Mouse (Mus musculus): ENCODE results near the gene Ndufs8.
"Not testable (repeated sequence)": the region's sequence is repeated elsewhere in the genome, so short reads cannot be mapped to it uniquely, and the experiment has no call there.

Ndufs8 gene

DNA sequence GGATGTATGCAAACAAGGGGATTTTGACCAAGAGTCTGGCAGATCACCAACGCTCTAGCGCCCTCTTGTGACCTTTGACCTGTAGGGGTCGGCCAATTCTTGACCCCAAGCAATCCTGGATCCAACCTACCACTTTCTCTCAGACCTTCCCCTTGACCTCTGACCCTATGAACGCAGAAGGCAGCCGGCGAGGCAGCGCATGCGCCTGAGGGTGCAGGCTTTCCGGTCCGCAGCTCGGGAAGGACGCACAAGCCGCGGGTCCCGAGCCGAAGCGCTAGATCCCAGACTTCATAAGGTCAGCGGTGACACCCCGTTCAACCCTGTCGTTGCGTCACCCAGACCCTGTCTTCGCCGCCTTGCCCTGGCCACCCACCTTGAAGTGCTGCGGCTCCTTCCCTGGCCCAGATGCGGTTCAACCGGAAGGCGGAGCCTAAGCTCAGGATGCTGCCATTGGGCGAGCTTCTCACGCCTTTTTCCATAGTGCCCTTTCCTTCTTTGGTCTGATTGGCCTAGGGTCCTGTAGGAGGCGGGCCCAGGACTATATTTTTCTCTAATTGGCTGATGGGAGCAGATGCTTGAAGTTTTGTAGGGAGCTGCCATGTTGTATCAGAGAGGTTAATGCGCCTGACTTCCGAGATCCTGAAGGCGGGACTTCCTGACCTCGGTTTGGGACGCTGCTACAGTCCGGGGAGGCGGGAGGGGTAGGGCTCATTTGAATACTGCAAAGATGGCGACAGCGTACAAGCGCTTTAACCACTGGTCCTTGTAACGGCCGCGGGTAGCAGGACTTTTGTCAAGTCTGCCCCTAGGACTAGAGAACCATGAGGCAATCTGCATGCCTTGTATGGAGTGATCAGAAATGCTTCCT lies at the start of gene Ndufs8:
Ndufs8 (minus strand) TSS at position 438 of the 868 bp plus-strand sequence.
- peak; percentile 95 to 99 for DNase-seq (ENCODE audit: inconsistent age in 2 of 2, low spot score in 1 of 2)

GRCm38 (mm10) chr19:3961805-3962204 lies 49.2 kb upstream of the Ndufs8 start:
- not testable (repeated sequence) for DNase-seq (ENCODE audit: inconsistent age in 2 of 2, low spot score in 1 of 2)

DNA sequence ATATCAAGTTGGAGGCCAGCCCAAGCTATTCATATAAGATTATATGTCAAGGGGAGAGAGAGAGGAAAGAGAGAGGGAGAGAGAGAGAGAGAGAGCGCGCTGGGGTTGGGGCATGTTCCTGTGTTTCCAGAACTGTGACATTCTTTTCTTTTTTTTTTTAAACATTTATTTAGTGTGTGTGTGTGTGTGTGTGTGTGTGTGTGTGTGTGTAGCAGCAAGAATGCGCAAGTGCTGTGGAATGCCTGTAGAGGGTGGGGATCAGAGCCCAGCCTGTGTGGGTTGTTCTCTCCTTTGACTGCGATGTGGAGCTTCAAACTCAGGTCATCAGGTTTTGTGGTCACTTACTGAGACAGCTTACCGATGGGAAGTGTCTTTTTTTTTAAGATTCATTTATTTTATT lies 47.6 kb upstream of the Ndufs8 start:
- DNase-seq (ENCODE audit: inconsistent age in 2 of 2, low spot score in 1 of 2): no peak

DNA sequence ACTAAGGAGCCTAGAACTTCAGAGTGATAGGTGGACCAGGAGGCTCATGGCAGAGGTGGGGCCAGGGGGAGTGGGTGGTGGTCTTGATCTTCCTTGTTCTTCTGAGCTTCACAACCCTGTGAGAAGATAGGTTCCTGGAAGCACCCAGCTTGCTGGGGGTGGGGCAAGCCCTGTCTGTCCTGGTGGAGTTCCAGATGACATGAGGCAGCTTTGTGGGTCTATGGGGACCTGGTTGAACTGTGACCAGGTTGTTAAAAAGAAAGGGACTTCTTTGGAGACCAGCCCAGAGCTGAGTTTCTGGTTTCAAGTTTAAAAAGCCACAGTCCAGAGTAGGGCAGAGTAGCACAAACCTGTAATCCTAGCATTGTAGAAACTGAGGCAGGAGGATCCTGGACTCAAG lies 46.5 kb upstream of the Ndufs8 start:
- DNase-seq (ENCODE audit: inconsistent age in 2 of 2, low spot score in 1 of 2): no peak

DNA sequence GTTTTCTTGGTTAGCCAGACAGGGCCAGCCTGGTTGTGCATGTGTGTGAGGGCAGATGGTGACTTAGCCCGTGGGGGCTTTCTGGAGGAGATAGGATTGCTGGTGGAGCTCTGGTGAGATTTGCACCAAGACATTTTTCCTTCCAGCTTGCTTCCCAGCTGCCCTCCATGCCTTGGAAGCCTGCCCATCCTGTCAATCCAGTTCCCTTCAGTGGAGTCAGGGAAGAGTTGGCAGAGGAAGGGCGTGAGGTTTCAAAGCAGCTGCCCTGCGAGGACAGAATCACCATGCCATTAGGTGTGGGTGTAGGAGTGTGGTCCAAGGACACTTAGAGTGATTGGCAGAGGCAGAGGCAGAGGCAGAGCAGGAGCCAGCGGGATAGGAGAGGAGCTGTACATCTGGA lies 45.9 kb upstream of the Ndufs8 start, which contains the start of gene Aldh3b3:
Aldh3b3 (plus strand) TSS at position 176 of the 400 bp plus-strand sequence.
- DNase-seq (ENCODE audit: inconsistent age in 2 of 2, low spot score in 1 of 2): no peak

- DNase-seq (ENCODE audit: inconsistent age in 2 of 2, low spot score in 1 of 2): not testable (repeated sequence)
Observed at GRCm38 (mm10) chr19:3957296-3958036, 44.9 kb upstream of the Ndufs8 start.

GRCm38 (mm10) chr19:3955804-3956203 lies 43.2 kb upstream of the Ndufs8 start:
- peak in 1 of 2 experiments; percentile 62 for DNase-seq (ENCODE audit: inconsistent age in 2 of 2, low spot score in 1 of 2)

DNA sequence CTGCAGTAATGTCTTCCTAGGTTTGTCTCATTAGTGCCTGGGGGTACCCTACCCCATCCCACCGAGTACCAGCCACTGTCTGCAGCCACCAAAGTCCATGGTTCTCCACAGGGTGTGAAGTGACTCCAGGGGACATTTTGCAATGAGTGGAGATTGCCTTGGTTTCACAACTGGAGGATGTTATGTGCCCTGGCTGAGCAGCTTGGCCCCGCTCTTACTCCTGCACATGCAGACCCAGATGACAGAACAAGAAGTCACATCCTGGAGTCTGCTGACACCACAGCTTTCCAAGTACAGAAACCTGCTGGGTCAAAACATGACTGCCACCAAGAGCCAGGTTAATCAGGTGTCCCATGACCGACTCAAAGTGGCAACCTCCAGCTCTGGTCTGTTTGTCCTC lies 42.5 kb upstream of the Ndufs8 start:
- DNase-seq (ENCODE audit: inconsistent age in 2 of 2, low spot score in 1 of 2): no peak

- no peak for DNase-seq (ENCODE audit: inconsistent age in 2 of 2, low spot score in 1 of 2)
Observed at GRCm38 (mm10) chr19:3952099-3952498, 39.5 kb upstream of the Ndufs8 start.

DNA sequence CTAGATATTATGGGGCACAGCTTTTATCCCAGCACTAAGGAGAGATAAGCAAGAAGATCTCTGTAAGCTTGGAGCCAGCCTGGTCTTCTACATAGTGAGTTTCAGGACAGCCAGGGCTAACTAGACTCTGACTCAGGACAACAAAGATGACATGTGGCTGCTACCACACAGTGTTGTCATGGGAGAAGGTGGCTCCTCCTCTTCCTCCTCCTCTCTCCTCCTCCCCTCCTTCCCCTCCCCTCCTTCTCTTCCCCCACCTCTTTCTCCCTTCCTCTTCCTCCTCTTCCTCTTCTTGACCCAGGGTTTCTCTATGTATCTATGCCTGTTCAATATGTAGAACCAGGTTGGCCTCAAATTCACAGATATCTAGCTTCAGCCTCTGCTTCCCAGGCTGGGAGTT lies 38.9 kb upstream of the Ndufs8 start:
- no peak for DNase-seq (ENCODE audit: inconsistent age in 2 of 2, low spot score in 1 of 2)

DNA sequence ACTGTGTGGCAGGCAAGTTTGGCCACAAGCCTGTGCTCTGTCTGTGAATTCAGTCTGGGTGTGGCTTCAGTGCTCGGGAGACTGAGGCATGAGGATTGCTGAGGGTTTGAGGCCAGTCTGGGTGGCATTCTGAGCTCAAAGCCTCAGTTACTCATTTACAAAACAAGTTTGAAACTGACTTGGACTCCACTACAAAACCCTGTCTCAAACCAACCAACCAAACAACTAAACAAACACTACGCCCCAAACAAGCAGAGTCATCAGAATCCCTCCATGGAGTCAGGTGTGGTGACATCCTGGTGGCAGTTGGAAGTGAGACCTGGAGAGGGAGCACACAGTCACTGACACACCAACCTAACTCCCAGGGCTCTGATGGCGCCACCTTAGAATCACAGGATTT lies 37.8 kb upstream of the Ndufs8 start:
- no peak for DNase-seq (ENCODE audit: inconsistent age in 2 of 2, low spot score in 1 of 2)

- DNase-seq (ENCODE audit: inconsistent age in 2 of 2, low spot score in 1 of 2): no peak
Observed at GRCm38 (mm10) chr19:3948546-3948945, 36.0 kb upstream of the Ndufs8 start.

DNA sequence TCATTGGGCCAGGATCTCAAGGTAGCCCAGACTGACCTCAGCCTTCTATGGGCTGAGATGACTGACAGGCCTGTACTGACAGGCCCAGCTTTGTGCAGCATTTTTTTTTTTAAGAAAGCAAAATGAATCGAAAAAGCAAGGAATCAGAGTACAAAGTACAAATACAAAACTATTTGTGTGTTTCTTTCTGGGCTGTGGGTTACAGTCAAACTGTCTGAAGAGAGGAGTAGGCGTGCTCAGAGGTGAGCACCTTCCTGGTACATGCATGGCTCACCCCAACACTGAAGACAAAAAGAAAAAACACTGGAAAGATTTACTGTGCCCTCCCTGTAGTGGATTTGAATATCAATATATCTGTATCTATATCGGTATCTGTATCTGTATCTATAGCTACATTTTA lies 35.2 kb upstream of the Ndufs8 start:
- DNase-seq (ENCODE audit: inconsistent age in 2 of 2, low spot score in 1 of 2): no peak

DNA sequence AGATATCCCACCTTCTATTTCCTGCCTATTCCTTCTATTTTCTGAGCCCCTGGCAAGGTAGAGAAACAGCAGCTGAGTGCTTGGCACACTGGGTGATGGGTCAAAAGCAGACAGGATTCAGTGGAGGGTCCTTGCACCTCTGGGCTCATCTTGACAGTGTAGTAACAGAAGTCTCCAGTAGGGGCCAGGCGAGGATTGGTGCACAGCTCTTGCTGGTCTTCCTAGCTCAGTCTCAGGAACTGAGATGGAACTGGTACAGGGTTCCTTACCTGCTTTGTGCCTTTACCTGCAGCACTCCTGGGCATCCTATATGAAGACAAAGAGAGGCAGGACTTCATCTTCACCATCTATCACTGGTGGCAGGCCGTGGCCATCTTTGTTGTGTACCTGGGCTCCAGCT lies 34.1 kb upstream of the Ndufs8 start:
- peak; percentile 61 to 89 for DNase-seq (ENCODE audit: inconsistent age in 2 of 2, low spot score in 1 of 2)

DNA sequence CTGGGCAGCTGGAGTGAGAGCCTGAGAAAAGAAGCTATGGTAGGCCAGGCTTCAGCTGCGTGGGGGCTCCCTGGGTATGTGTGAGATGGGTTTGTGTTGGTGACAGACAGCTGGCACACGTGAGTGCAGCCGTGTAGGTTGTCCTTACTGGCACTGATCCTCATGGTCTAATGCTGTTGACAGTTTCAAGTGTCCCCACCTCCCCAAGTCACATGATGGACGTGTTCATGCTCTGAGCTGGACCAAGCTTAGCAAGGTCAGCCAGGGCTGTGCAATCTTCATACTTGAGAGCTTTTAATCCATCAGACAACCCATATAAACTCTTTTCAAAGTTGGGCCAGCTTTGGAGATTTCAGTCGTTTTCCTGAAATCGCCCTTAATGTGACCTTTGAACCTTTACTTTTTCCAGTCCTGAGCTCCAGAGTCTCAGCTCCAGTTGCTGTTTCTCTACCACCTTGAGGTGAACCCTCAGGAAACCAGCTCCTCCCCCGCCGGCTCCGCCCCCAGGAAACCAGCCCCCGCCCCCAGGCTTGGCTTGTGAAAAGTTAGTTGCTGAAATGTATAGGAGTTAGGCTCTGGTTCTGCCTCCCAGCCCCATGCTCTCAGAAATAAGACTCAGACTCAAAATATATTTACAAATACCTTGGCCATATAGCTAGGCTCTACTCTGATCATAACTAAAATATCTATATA lies 33.4 kb upstream of the Ndufs8 start:
- DNase-seq (ENCODE audit: inconsistent age in 2 of 2, low spot score in 1 of 2): peak in 1 of 2 experiments; percentile 71

DNA sequence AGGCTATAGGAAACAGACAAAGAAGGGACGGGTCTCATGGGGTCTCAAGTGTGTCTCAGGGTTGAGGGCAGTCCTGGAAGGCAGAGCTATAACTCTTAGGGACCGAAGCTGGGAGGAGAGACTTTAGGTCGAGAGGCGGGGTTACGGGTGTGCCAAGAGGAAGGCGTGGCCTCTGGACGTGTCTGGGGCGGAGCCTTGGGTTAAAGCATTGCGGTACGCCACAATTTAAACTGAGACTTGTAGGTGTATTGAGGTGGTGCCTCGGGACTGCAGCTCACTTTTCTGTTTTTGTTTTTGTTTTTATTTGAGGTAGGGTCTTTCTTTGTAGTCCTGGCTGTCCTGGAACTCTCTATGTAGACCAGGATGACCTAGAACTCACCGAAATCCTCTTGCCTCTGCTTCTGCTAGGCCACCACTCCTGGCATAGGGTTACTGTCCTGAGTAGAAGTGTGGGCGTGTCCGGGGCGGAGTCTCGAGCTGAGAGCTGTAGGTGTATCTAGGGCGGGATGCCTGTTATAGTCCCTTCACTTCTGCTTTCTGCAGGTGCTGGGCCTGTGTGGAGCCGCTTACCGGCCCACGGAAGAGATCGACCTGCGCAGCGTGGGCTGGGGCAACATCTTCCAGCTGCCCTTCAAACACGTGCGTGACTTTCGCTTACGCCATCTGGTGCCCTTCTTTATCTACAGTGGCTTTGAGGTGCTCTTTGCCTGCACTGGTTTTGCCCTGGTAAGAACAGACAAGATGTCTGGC lies 30.6 kb upstream of the Ndufs8 start:
- DNase-seq (ENCODE audit: inconsistent age in 2 of 2, low spot score in 1 of 2): peak; percentile 34 to 74

- no peak for DNase-seq (ENCODE audit: inconsistent age in 2 of 2, low spot score in 1 of 2)
Observed at GRCm38 (mm10) chr19:3942315-3942714, 29.7 kb upstream of the Ndufs8 start.

DNA sequence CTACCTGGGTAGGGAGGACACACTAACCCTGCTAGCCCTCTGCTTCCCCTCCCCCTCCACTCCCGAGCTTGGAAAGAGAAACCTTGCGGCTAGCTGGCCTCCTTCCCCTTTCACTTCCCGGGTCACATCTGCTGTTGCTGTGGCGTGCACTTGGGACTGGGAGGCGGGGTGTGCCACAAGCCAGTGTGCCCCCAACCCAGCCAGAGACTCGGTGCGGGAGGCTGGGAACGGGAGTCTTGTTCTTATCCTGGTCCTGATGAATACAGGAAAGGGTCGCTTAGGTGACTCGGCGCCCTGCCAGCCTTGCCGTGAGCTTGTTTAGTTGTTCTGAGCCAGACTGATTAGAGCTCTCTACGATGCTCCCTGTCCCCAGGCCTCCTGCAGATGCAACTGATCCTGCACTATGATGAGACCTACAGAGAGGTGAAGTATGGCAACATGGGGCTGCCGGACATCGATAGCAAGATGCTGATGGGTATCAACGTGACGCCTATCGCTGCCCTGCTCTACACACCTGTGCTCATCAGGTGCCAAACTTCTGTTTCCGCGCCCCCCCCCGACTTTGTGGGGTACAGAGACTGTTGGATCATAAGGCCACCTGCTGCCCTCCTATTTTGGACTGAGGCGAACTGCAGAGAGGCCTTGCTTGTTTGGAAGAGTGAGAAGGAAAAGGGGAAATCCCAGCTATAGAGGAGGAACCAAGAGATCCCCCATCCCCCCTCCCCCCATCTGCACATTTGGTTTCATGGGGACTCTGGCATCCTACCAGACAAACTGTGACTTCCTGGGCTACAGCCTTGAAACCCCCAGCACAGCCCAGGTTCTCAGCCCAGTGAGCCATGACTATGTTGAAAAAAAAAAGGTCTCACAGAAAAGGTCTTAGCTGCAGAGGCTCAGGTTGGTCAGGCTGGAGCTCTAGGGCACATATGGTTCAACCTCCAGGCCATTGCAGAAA lies 23.6 kb upstream of the Ndufs8 start:
- DNase-seq (ENCODE audit: inconsistent age in 2 of 2, low spot score in 1 of 2): peak; percentile 76 to 92

DNA sequence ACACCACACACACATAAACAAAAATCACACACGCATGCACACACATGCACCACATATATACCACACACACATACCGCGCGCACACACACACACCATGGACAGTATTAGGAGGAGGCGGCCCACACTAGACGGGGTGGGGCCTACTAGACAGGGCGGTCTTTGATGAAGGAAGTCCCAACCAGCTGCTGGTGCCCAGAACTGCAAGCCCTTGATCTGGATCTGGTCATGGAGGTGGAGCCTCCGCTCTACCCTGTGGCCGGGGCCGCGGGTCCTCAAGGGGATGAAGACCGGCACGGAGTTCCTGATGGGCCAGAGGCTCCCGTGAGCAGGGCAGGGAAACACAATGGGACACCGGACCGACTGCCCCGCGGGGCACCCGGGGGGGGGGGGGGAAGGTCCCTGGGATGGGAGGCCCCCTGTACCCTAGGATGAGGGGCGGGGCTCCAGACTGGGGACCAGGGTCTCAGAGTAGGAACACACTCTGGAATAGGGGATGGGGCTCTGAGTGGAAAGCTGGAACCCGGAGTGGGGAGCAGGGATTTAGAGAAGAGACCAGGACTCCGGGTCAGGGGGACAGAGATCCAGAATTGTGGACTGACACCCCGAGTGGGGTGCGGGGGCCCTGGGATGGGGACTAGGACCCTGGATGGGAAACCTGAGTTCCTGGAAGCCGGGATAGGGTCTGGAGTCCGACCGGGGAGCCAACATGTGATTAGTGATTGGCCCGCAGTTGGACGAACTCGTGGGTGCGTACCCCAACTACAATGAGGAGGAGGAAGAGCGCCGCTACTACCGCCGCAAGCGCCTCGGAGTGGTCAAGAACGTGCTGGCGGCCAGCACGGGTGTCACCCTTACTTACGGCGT lies 22.7 kb upstream of the Ndufs8 start, which contains the start of gene Unc93b1:
Unc93b1 (plus strand) TSS at position 155 of the 864 bp plus-strand sequence.
- peak; percentile 86 to 95 for DNase-seq (ENCODE audit: inconsistent age in 2 of 2, low spot score in 1 of 2)

Data from adrenal gland, adult (tissue).